8 mouse cellular contexts compared by ENCODE assay signal in the genomic region with DNA sequence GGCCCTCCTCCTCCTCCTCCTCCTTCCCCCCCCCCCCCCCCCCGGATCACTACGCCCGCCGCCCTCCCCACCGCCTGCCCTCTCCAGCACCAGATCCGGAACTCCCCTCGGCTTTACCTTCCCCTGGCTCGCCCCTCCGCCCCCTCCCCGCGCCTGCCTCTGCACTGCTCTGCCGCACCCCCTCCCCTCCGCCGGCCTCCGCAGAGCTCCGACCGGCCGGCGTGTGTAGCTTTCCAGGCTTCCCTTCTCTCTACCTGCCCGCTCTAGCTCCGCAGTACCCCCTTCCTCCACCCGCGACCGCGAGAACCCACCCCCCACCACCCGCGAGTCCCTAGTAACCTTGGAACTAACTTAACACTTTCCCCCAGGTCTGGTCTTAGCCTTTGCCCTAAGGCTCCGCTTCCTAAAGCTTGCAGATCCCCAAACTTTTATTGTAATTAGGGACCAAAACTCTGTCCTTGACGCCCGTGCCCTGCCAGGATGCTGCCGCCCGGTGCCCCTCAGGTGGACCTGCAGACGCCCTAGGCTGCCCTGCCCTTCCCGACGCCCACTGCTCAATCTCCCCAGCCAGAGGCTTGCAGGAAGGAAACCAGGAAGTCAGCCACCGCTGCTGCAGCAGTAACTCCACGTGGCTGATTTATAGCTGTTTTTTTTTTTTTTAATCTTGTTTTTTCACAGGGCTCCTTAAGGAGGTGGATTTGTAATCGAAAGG. TPM values are rescaled to one million over a fixed set of nuclear protein-coding genes. Genes with fewer than 3 reads are reported as not detected.
A peak's percentile ranks its signal among the peaks of the same experiment; 100 is the strongest.
DNase-seq lines count a peak whose midpoint lies in the region; ATAC-seq and TF ChIP-seq lines count a peak whose summit lies in the region.

No protein-coding gene starts in this region.

- H3K27ac ChIP-seq in CH12.LX (ENCODE audit: insufficient read depth, low read depth): peak overlapping the region; percentile 59
- peak overlapping the region; percentile 91 for H3K27ac ChIP-seq in embryonic facial prominence, embryonic 11.5 days (replicated peaks; ENCODE audit: low read depth, low read length)
- H3K27ac ChIP-seq in heart, embryonic 15.5 days: peak overlapping the region; percentile 95

- in situ Hi-C loops in CH12.LX (cut with MboI; ENCODE audit: low pct_ligation_motif_present, low pct_unique_long_range_greater_than_20kb, low sequenced_read_pairs): no loop called here

- ATAC-seq in embryonic facial prominence, embryonic 11.5 days (replicated peaks; ENCODE audit: insufficient number of reproducible peaks, low FRiP score, low TSS enrichment, low read depth): peak; percentile 83
- peak; percentile 44 for ATAC-seq in heart, embryonic 15.5 days (replicated peaks; ENCODE audit: insufficient number of reproducible peaks, insufficient read depth, low FRiP score, low read depth)

- 1% methylated on average over 25 of the region's 38 CpGs for WGBS in embryonic facial prominence, embryonic 11.5 days
- under 1% methylated on average over 22 of the region's 38 CpGs for WGBS in heart, embryonic 15.5 days

- H3K36me3 ChIP-seq in CH12.LX (replicated peaks in 1 of 2; ENCODE audit: control insufficient read depth in 1 of 2, insufficient read depth in 1 of 2, low read length in 1 of 2): peaks cover 0 to 8% of the 10 kb centered on the region in 2 experiments
- no peaks in the 10 kb centered on the region for H3K36me3 ChIP-seq in embryonic facial prominence, embryonic 11.5 days (replicated peaks; ENCODE audit: control insufficient read depth, insufficient read depth, low read depth, low read length)
- no peaks in the 10 kb centered on the region for H3K36me3 ChIP-seq in heart, embryonic 15.5 days

- TF ChIP-seq RAD21 in CH12.LX (IDR thresholded peaks at IDR 0.05; ENCODE audit: low read depth, low read length): no peak

- H3K9me3 ChIP-seq in CH12.LX (replicated peaks; ENCODE audit: low read length): no peaks in the 10 kb centered on the region
- H3K9me3 ChIP-seq in embryonic facial prominence, embryonic 11.5 days (replicated peaks; ENCODE audit: control insufficient read depth, low read length): no peaks in the 10 kb centered on the region
- no peaks in the 10 kb centered on the region for H3K9me3 ChIP-seq in heart, embryonic 15.5 days (replicated peaks)

- peak overlapping the region; percentile 96 for H3K9ac ChIP-seq in CH12.LX (ENCODE audit: insufficient read depth, low read depth)
- peak overlapping the region; percentile 57 for H3K9ac ChIP-seq in embryonic facial prominence, embryonic 11.5 days (replicated peaks; ENCODE audit: low read length)
- H3K9ac ChIP-seq in heart, embryonic 15.5 days: peak overlapping the region; percentile 94

- dilution Hi-C loops in CH12.LX (cut with MboI; ENCODE audit: extremely low pct_ligation_motif_present, extremely low pct_unique_long_range_greater_than_20kb, low sequenced_read_pairs): no loop called here

- H3K79me2 ChIP-seq in CH12.LX (replicated peaks; ENCODE audit: control insufficient read depth, extremely low read depth, insufficient read depth, poor library complexity, severe bottlenecking): peaks cover 22% of the 10 kb centered on the region

- peak; percentile 48; the same call in 1 of the 2 replicates for TF ChIP-seq POLR2A in CH12.LX (IDR thresholded peaks at IDR 0.05; ENCODE audit: low read depth, low read length)

- DNase-seq in CH12.LX (ENCODE audit: extremely low read depth): peak; percentile 45
- DNase-seq in adrenal gland, adult 8-10 months: peak; percentile 24
- DNase-seq in embryonic facial prominence, embryonic 11.5 days (ENCODE audit: low spot score): peak; percentile 79
- peak; percentile 70 for DNase-seq in kidney, postnatal 10 days
- peak; percentile 42 for DNase-seq in lung, postnatal 36 days
- DNase-seq in retina, postnatal 1 day: peak; percentile 80
- peak; percentile 52 for DNase-seq in urinary bladder, postnatal 14 days (ENCODE audit: low spot score)

- no peaks in the 10 kb centered on the region for H3K27me3 ChIP-seq in CH12.LX (replicated peaks)
- H3K27me3 ChIP-seq in embryonic facial prominence, embryonic 11.5 days (ENCODE audit: control insufficient read depth, insufficient read depth, low read length): no peaks in the 10 kb centered on the region
- H3K27me3 ChIP-seq in heart, embryonic 15.5 days: no peaks in the 10 kb centered on the region

- TF ChIP-seq CTCF in CH12.LX (conservative IDR thresholded peaks at IDR 0.05 in 1 of 2, IDR thresholded peaks at IDR 0.05 in 1 of 2; ENCODE audit: low read depth in 2 of 2, low read length in 2 of 2): no peak

- peak overlapping the region; percentile 71 to 85 (median 82) for H3K4me3 ChIP-seq in CH12.LX (replicated peaks in 1 of 3; ENCODE audit: low read depth in 2 of 3, low read length in 2 of 3, poor library complexity in 1 of 3)
- peak overlapping the region; percentile 91 for H3K4me3 ChIP-seq in embryonic facial prominence, embryonic 11.5 days (ENCODE audit: low read depth, low read length)
- H3K4me3 ChIP-seq in heart, embryonic 15.5 days: peak overlapping the region; percentile 88

- no peak for TF ChIP-seq EP300 in CH12.LX (IDR thresholded peaks at IDR 0.05; ENCODE audit: low read length)

- H3K4me1 ChIP-seq in CH12.LX (ENCODE audit: control insufficient read depth in 1 of 2, insufficient read depth in 2 of 2): peaks cover 7 to 41% of the 10 kb centered on the region in 2 experiments; a peak in 3 of 4 replicates
- no peaks in the 10 kb centered on the region for H3K4me1 ChIP-seq in embryonic facial prominence, embryonic 11.5 days (ENCODE audit: control insufficient read depth, insufficient read depth, low read length)
- H3K4me1 ChIP-seq in heart, embryonic 15.5 days (replicated peaks): peaks cover 13% of the 10 kb centered on the region

- H3K4me2 ChIP-seq in CH12.LX (ENCODE audit: insufficient read depth, low read depth, poor library complexity, severe bottlenecking): peak overlapping the region; percentile 97
- H3K4me2 ChIP-seq in embryonic facial prominence, embryonic 11.5 days (ENCODE audit: low read depth, low read length): peak overlapping the region; percentile 83
- H3K4me2 ChIP-seq in heart, embryonic 15.5 days: peak overlapping the region; percentile 94

TF ChIP-seq in CH12.LX, 34 proteins besides CTCF, POLR2A, EP300 and RAD21 (continues in another document):
- no peak for TF ChIP-seq E2F4 (IDR thresholded peaks at IDR 0.05; ENCODE audit: insufficient replicate concordance, low read depth, low read length)
- peak; percentile 83 for TF ChIP-seq ELF1 (IDR thresholded peaks at IDR 0.05; ENCODE audit: low read depth, low read length)
- TF ChIP-seq ETS1 (conservative IDR thresholded peaks at IDR 0.05; ENCODE audit: low read depth, low read length): no peak
- TF ChIP-seq MAZ (IDR thresholded peaks at IDR 0.05; ENCODE audit: low read depth, low read length): 0 out of 2 replicates have a peak, but pooled peaks have one; percentile 37
- no peak for TF ChIP-seq UBTF (IDR thresholded peaks at IDR 0.05; ENCODE audit: low read depth, low read length)
- TF ChIP-seq IRF4 (IDR thresholded peaks at IDR 0.05; ENCODE audit: low read depth, low read length): no peak
- peak; percentile 97 for TF ChIP-seq MYC (IDR thresholded peaks at IDR 0.05; ENCODE audit: low read depth, low read length)
- TF ChIP-seq POLR2AphosphoS2 (IDR thresholded peaks at IDR 0.05; ENCODE audit: low read depth, low read length): no peak
- TF ChIP-seq ZMIZ1 (IDR thresholded peaks at IDR 0.05; ENCODE audit: low read depth, low read length): no peak
- TF ChIP-seq CHD1 (IDR thresholded peaks at IDR 0.05; ENCODE audit: low read depth, low read length): no peak
- TF ChIP-seq USF2 (conservative IDR thresholded peaks at IDR 0.05; ENCODE audit: low read depth, low read length): no peak
- no peak for TF ChIP-seq ZC3H11A (IDR thresholded peaks at IDR 0.05; ENCODE audit: low read depth, low read length)
- peak; percentile 78; the same call in 1 of the 2 replicates for TF ChIP-seq SIN3A (IDR thresholded peaks at IDR 0.05; ENCODE audit: low read length)
- no peak for TF ChIP-seq JUND (conservative IDR thresholded peaks at IDR 0.05; ENCODE audit: low read depth, low read length)
- TF ChIP-seq BHLHE40 (IDR thresholded peaks at IDR 0.05; ENCODE audit: low read depth, low read length): peak; percentile 21; the same call in 1 of the 2 replicates
- no peak for TF ChIP-seq USF1 (IDR thresholded peaks at IDR 0.05; ENCODE audit: low read depth, low read length)
- TF ChIP-seq GABPA (IDR thresholded peaks at IDR 0.05; ENCODE audit: insufficient replicate concordance, low read depth, low read length): no peak
- peak; percentile 81 for TF ChIP-seq ZNF384 (IDR thresholded peaks at IDR 0.05; ENCODE audit: low read depth, low read length)
- TF ChIP-seq TCF12 (IDR thresholded peaks at IDR 0.05; ENCODE audit: low read depth, low read length): no peak
- TF ChIP-seq MXI1 (IDR thresholded peaks at IDR 0.05; ENCODE audit: low read depth, low read length): peak; percentile 95
- TF ChIP-seq CHD2 (IDR thresholded peaks at IDR 0.05; ENCODE audit: low read length): no peak
- TF ChIP-seq JUN (IDR thresholded peaks at IDR 0.05; ENCODE audit: insufficient read depth, low read depth, low read length): no peak
- TF ChIP-seq MEF2A (IDR thresholded peaks at IDR 0.05; ENCODE audit: borderline replicate concordance, low read depth, low read length): no peak
- peak; percentile 88 for TF ChIP-seq MAX (IDR thresholded peaks at IDR 0.05; ENCODE audit: low read length)
- no peak for TF ChIP-seq NRF1 (IDR thresholded peaks at IDR 0.05; ENCODE audit: low read depth, low read length)
- no peak for TF ChIP-seq HCFC1 (IDR thresholded peaks at IDR 0.05; ENCODE audit: low read depth, low read length)
- TF ChIP-seq NELFE (IDR thresholded peaks at IDR 0.05; ENCODE audit: low read depth, low read length): no peak
- no peak for TF ChIP-seq PAX5 (IDR thresholded peaks at IDR 0.05; ENCODE audit: low read length)
- TF ChIP-seq TBP (conservative IDR thresholded peaks at IDR 0.05; ENCODE audit: low read depth, low read length): no peak
- TF ChIP-seq ZKSCAN1 (IDR thresholded peaks at IDR 0.05; ENCODE audit: borderline replicate concordance, low read depth, low read length): no peak
- no peak for TF ChIP-seq RCOR1 (conservative IDR thresholded peaks at IDR 0.05; ENCODE audit: low read depth, low read length)
- TF ChIP-seq KAT2A (IDR thresholded peaks at IDR 0.05; ENCODE audit: insufficient replicate concordance, low read length): no peak

RNA-seq across cellular contexts. Expression of a gene that starts 0.4 kb away (rescaled TPM):
- total RNA-seq in CH12.LX (2012; rRNA removed) (25.5 and 26.7 TPM in 2 replicates), CH12.LX (2014; rRNA removed) (32.7 and 37.6 TPM in 2 replicates)
- polyA plus RNA-seq in CH12.LX (2012; ENCODE audit: insufficient read length, low read depth): 33.5 and 37.3 TPM in 2 replicates
- total RNA-seq in adrenal gland, adult 8-10 months (2022): 10 to 100 TPM; 11.3 to 14.2 (median 12.7) TPM
- polyA plus RNA-seq in embryonic facial prominence, embryonic 11.5 days (2014; fragmentation: Nextera tagmentation; extraction: Ambion mirVana): 18.2 and 18.9 TPM in 2 replicates
- polyA plus RNA-seq in heart, embryonic 15.5 days (2015; fragmentation: Nextera tagmentation; extraction: Ambion mirVana): 5.2 and 7.6 TPM in 2 replicates

Comparison
In these comparisons a context has a peak if more than half of its experiments do, and no peak if none do; other contexts are left out.
1. Peak in every context shown above with its lines: DNase-seq, ATAC-seq, H3K4me3 ChIP-seq and H3K27ac ChIP-seq.
2. DNase-seq: peak in every context shown above with its lines; median percentile 80 in retina, postnatal 1 day; 79 in embryonic facial prominence, embryonic 11.5 days; 70 in kidney, postnatal 10 days; 52 in urinary bladder, postnatal 14 days; 45 in CH12.LX; 42 in lung, postnatal 36 days; 24 in adrenal gland, adult 8-10 months.